Mouse (Mus musculus) lung, postnatal 0 days (tissue): Measurements from ENCODE around the gene Atxn7l1.

ENCODE experiments used
- CTCF ChIP-seq: IDR thresholded peaks from 2 replicates; pipeline ENCODE4 v1.5.1; 2016; ENCODE audit warnings: antibody characterized with exemption, mild to moderate bottlenecking
- EP300 ChIP-seq: IDR thresholded peaks from 2 replicates; pipeline ENCODE4 v1.6.1; 2016; ENCODE audit warnings: antibody characterized with exemption, mild to moderate bottlenecking, control low read depth

DNA sequence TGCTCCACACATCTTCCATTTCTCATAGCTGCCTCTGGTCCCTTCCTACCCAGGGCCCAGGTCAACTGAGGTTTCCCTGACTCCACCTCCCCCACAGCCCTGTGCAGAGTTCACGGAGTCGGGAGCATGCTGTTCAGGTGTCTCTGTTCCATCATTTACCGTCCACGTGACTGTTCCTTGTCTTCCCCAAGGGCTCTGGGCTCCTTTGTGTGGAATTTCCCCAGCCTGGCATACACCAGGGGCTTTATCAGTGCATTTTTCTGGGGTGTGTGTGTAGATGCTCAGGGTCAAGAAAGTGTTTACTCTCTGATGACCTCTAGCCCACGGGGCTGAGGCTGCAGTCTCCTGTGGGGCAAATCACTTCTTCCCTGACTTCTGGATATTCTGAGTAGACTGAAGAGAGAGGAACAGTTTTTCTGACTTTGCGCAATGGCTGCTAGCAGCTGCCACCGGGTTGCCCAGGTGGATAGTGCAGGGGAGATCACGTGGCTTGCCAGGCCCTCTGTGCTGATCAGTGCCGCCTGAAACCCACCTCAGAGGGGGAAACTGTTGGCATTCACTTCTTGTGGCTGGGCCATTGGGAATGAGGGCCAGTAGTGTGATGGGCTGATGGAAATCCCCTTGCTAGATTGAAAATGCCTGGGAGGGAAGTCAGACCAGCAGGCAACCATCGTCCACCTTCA is 27.3 kb downstream of the Atxn7l1 start:
- no peak for TF ChIP-seq CTCF
- no peak for TF ChIP-seq EP300
